Comparison of ENCODE assay signal across 11 mouse cellular contexts in genomic region chr1:38263251-38263650, GRCm38 (mm10).
A peak's percentile ranks its signal among the peaks of the same experiment; 100 is the strongest.
DNase-seq lines count a peak whose midpoint lies in the region; ATAC-seq and TF ChIP-seq lines count a peak whose summit lies in the region.
"Had no signal": no experiment of that assay in that cellular context is flagged by ENCODE, and none has a peak within 500 bp of the region (broad histone marks: within the 10 kb centered on the region; RNA-seq: fewer than 3 reads in every experiment).

No protein-coding gene starts in this region.

- H3K36me3 ChIP-seq in heart, postnatal 0 days (replicated peaks; ENCODE audit: control insufficient read depth, insufficient read depth, low read length): no peaks in the 10 kb centered on the region
- peaks cover 14% of the 10 kb centered on the region for H3K36me3 ChIP-seq in heart, embryonic 10.5 days
- no peaks in the 10 kb centered on the region for H3K36me3 ChIP-seq in hindbrain, embryonic 11.5 days (ENCODE audit: control insufficient read depth, insufficient read depth, low read length)
- H3K36me3 ChIP-seq in midbrain, embryonic 16.5 days (ENCODE audit: control insufficient read depth, insufficient read depth, low read length): no peaks in the 10 kb centered on the region
- no peaks in the 10 kb centered on the region for H3K36me3 ChIP-seq in stomach, postnatal 0 days (ENCODE audit: control insufficient read depth, insufficient read depth, low read length)

- peak overlapping the region; percentile 8 for H3K27ac ChIP-seq in heart, postnatal 0 days (ENCODE audit: low read depth)
- no peak overlapping the region for H3K27ac ChIP-seq in heart, embryonic 10.5 days
- peak overlapping the region; percentile 51 for H3K27ac ChIP-seq in hindbrain, embryonic 11.5 days (ENCODE audit: low read depth, low read length)
- peak overlapping the region; percentile 5; the same call in 1 of the 2 replicates for H3K27ac ChIP-seq in midbrain, embryonic 16.5 days (ENCODE audit: low read length)
- no peak overlapping the region for H3K27ac ChIP-seq in stomach, postnatal 0 days (replicated peaks)
- H3K27ac ChIP-seq: kidney, embryonic 15.5 days; macrophage had no signal

- H3K4me1 ChIP-seq in heart, postnatal 0 days (ENCODE audit: control insufficient read depth, insufficient read depth): no peaks in the 10 kb centered on the region
- H3K4me1 ChIP-seq in heart, embryonic 10.5 days: peaks cover 9% of the 10 kb centered on the region
- H3K4me1 ChIP-seq in hindbrain, embryonic 11.5 days (replicated peaks; ENCODE audit: control insufficient read depth, insufficient read depth, low read length): no peaks in the 10 kb centered on the region; the same call in 1 of the 2 replicates
- H3K4me1 ChIP-seq in midbrain, embryonic 16.5 days (ENCODE audit: control insufficient read depth, insufficient read depth, low read length): peaks cover 15% of the 10 kb centered on the region
- H3K4me1 ChIP-seq in stomach, postnatal 0 days (replicated peaks; ENCODE audit: control insufficient read depth, insufficient read depth): no peaks in the 10 kb centered on the region; the same call in 1 of the 2 replicates

- no peak for TF ChIP-seq CTCF in heart, postnatal 0 days (IDR thresholded peaks at IDR 0.05; ENCODE audit: low read depth)
- TF ChIP-seq CTCF in stomach, postnatal 0 days (IDR thresholded peaks at IDR 0.05; ENCODE audit: low read depth): no peak

- peak; percentile 24 for DNase-seq in adrenal gland, adult 2 months
- no peak for DNase-seq in adrenal gland, adult 8-10 months
- DNase-seq in heart, postnatal 0 days (ENCODE audit: low spot score): peak; percentile 24
- DNase-seq in heart, embryonic 10.5 days (ENCODE audit: low spot score): no peak
- DNase-seq in hindbrain, embryonic 11.5 days (ENCODE audit: low spot score): peak; percentile 30
- no peak for DNase-seq in gastrocnemius, postnatal 25 days
- no peak for DNase-seq in stomach, postnatal 0 days (ENCODE audit: low spot score)
- DNase-seq: gastrocnemius, postnatal 14 days had no signal

- no peak overlapping the region for H3K4me3 ChIP-seq in heart, postnatal 0 days (ENCODE audit: low read depth, low read length)
- H3K4me3 ChIP-seq in heart, embryonic 10.5 days: no peak overlapping the region
- H3K4me3 ChIP-seq in hindbrain, embryonic 11.5 days (ENCODE audit: low read depth, low read length): no peak overlapping the region
- H3K4me3 ChIP-seq in midbrain, embryonic 16.5 days (ENCODE audit: low read depth, low read length): no peak overlapping the region
- no peak overlapping the region for H3K4me3 ChIP-seq in stomach, postnatal 0 days (ENCODE audit: low read depth, low read length)
- H3K4me3 ChIP-seq: kidney, embryonic 15.5 days had no signal

- 0 out of 2 replicates have a peak, but pooled peaks cover 2% of the 10 kb centered on the region for H3K9me3 ChIP-seq in heart, postnatal 0 days (replicated peaks; ENCODE audit: control insufficient read depth, low read length)
- no peaks in the 10 kb centered on the region for H3K9me3 ChIP-seq in heart, embryonic 10.5 days
- H3K9me3 ChIP-seq in hindbrain, embryonic 11.5 days (ENCODE audit: control insufficient read depth, low read length): no peaks in the 10 kb centered on the region
- H3K9me3 ChIP-seq in midbrain, embryonic 16.5 days (replicated peaks; ENCODE audit: control insufficient read depth, low read length, poor library complexity, severe bottlenecking): no peaks in the 10 kb centered on the region
- H3K9me3 ChIP-seq in stomach, postnatal 0 days (ENCODE audit: control insufficient read depth, low read length): no peaks in the 10 kb centered on the region
- H3K9me3 ChIP-seq: kidney, embryonic 15.5 days had no signal

- no peak overlapping the region for H3K4me2 ChIP-seq in heart, postnatal 0 days (ENCODE audit: low read depth, low read length)
- H3K4me2 ChIP-seq in hindbrain, embryonic 11.5 days (replicated peaks; ENCODE audit: low read depth, low read length): no peak overlapping the region
- no peak overlapping the region for H3K4me2 ChIP-seq in midbrain, embryonic 16.5 days (ENCODE audit: low read length)
- H3K4me2 ChIP-seq in stomach, postnatal 0 days (replicated peaks; ENCODE audit: low read depth): no peak overlapping the region
- H3K4me2 ChIP-seq: kidney, embryonic 15.5 days had no signal

- ATAC-seq in heart, postnatal 0 days (ENCODE audit: insufficient read depth, low read depth): no peak
- peak; percentile 61; the same call in 1 of the 2 replicates for ATAC-seq in hindbrain, embryonic 11.5 days (ENCODE audit: low FRiP score)
- ATAC-seq in midbrain, embryonic 16.5 days: peak; percentile 81; the same call in 1 of the 2 replicates
- ATAC-seq in stomach, postnatal 0 days (ENCODE audit: low FRiP score, low TSS enrichment): no peak

- no peaks in the 10 kb centered on the region for H3K27me3 ChIP-seq in heart, postnatal 0 days (ENCODE audit: control insufficient read depth, insufficient read depth, low read length)
- no peaks in the 10 kb centered on the region for H3K27me3 ChIP-seq in heart, embryonic 10.5 days (ENCODE audit: insufficient read depth, poor library complexity, severe bottlenecking)
- no peaks in the 10 kb centered on the region for H3K27me3 ChIP-seq in hindbrain, embryonic 11.5 days (ENCODE audit: control insufficient read depth, insufficient read depth, low read length)
- no peaks in the 10 kb centered on the region for H3K27me3 ChIP-seq in midbrain, embryonic 16.5 days (ENCODE audit: control insufficient read depth, insufficient read depth, low read depth, low read length)
- no peaks in the 10 kb centered on the region for H3K27me3 ChIP-seq in stomach, postnatal 0 days (ENCODE audit: control insufficient read depth, insufficient read depth, low read length)
- H3K27me3 ChIP-seq: kidney, embryonic 15.5 days had no signal

- no peak overlapping the region for H3K9ac ChIP-seq in heart, postnatal 0 days (replicated peaks; ENCODE audit: low read depth, low read length)
- H3K9ac ChIP-seq in hindbrain, embryonic 11.5 days (ENCODE audit: low read depth, low read length): no peak overlapping the region
- no peak overlapping the region for H3K9ac ChIP-seq in midbrain, embryonic 16.5 days (ENCODE audit: low read depth, low read length)
- no peak overlapping the region for H3K9ac ChIP-seq in stomach, postnatal 0 days (ENCODE audit: low read length)
- H3K9ac ChIP-seq: kidney, embryonic 15.5 days had no signal

- no peak for TF ChIP-seq EP300 in heart, postnatal 0 days (IDR thresholded peaks at IDR 0.05; ENCODE audit: low read depth)
- TF ChIP-seq EP300 in stomach, postnatal 0 days (optimal IDR thresholded peaks at IDR 0.05): no peak

- WGBS in heart, postnatal 0 days: 49% methylated on average over 8 of the region's 8 CpGs
- 66% methylated on average over 8 of the region's 8 CpGs for WGBS in heart, embryonic 10.5 days
- 42% methylated on average over 8 of the region's 8 CpGs for WGBS in hindbrain, embryonic 11.5 days
- 16% methylated on average over 8 of the region's 8 CpGs for WGBS in midbrain, embryonic 16.5 days
- WGBS in stomach, postnatal 0 days: 57% methylated on average over 8 of the region's 8 CpGs

Comparison
In these comparisons a context has a peak if more than half of its experiments do, and no peak if none do; other contexts are left out.
1. DNase-seq: peak in adrenal gland, adult 2 months (single experiment), heart, postnatal 0 days (single experiment) and hindbrain, embryonic 11.5 days (single experiment); none in adrenal gland, adult 8-10 months (single experiment), heart, embryonic 10.5 days (single experiment), gastrocnemius, postnatal 25 days (single experiment) and stomach, postnatal 0 days (single experiment).
2. H3K27ac ChIP-seq: peak in heart, postnatal 0 days (single experiment), hindbrain, embryonic 11.5 days (single experiment) and midbrain, embryonic 16.5 days (single experiment); none in heart, embryonic 10.5 days (single experiment) and stomach, postnatal 0 days (single experiment).
3. ATAC-seq: peak in hindbrain, embryonic 11.5 days (single experiment) and midbrain, embryonic 16.5 days (single experiment); none in heart, postnatal 0 days (single experiment) and stomach, postnatal 0 days (single experiment).